9 mouse cellular contexts compared by ENCODE assay signal in genomic region chr11:24363418-24364364, GRCm38 (mm10).
A peak's percentile ranks its signal among the peaks of the same experiment; 100 is the strongest.
DNase-seq lines count a peak whose midpoint lies in the region; ATAC-seq and TF ChIP-seq lines count a peak whose summit lies in the region.
"Had no signal": no experiment of that assay in that cellular context is flagged by ENCODE, and none has a peak within 500 bp of the region (broad histone marks: within the 10 kb centered on the region; RNA-seq: fewer than 3 reads in every experiment).

No protein-coding gene starts in this region.

- H3K36me3 ChIP-seq in embryonic facial prominence, embryonic 12.5 days, result no peaks in the 10 kb centered on the region
- H3K36me3 ChIP-seq in hindbrain, embryonic 12.5 days, result no peaks in the 10 kb centered on the region
- no peaks in the 10 kb centered on the region for H3K36me3 ChIP-seq in midbrain, postnatal 0 days (ENCODE audit: insufficient read depth, low read length)

- H3K4me3 ChIP-seq in layer of hippocampus, adult 2 months, result no peak overlapping the region
- no peak overlapping the region for H3K4me3 ChIP-seq in embryonic facial prominence, embryonic 12.5 days
- H3K4me3 ChIP-seq in hindbrain, embryonic 12.5 days, result no peak overlapping the region
- H3K4me3 ChIP-seq in midbrain, postnatal 0 days (ENCODE audit: low read depth, low read length), result no peak overlapping the region

- no peaks in the 10 kb centered on the region for H3K9me3 ChIP-seq in embryonic facial prominence, embryonic 12.5 days
- H3K9me3 ChIP-seq in hindbrain, embryonic 12.5 days (replicated peaks), result no peaks in the 10 kb centered on the region
- no peaks in the 10 kb centered on the region for H3K9me3 ChIP-seq in midbrain, postnatal 0 days (ENCODE audit: low read length)

- peak; percentile 31 to 38 for DNase-seq in layer of hippocampus, adult 18-20 months (ENCODE audit: low spot score in 2 of 2)
- DNase-seq in layer of hippocampus, adult 2 months (ENCODE audit: low spot score in 2 of 2), result no peak
- DNase-seq in midbrain, postnatal 0 days (ENCODE audit: low spot score), result peak; percentile 34
- DNase-seq in ovary, postnatal 14 days (ENCODE audit: low spot score), result no peak
- DNase-seq in cerebellum, adult 11 months, result no peak
- DNase-seq in urinary bladder, postnatal 10 days (ENCODE audit: low spot score), result no peak
- DNase-seq: cerebellum, adult 11-12 months had no signal

- 45% methylated on average over 9 of the region's 9 CpGs for WGBS in embryonic facial prominence, embryonic 12.5 days
- 58% methylated on average over 9 of the region's 9 CpGs for WGBS in hindbrain, embryonic 12.5 days
- 59% methylated on average over 9 of the region's 9 CpGs for WGBS in midbrain, postnatal 0 days

- no peak for TF ChIP-seq CTCF in layer of hippocampus, adult 2 months (conservative IDR thresholded peaks at IDR 0.05)
- no peak for TF ChIP-seq CTCF in midbrain, postnatal 0 days (IDR thresholded peaks at IDR 0.05)

- H3K27ac ChIP-seq in layer of hippocampus, adult 2 months, result no peak overlapping the region
- peak overlapping the region; percentile 75; the same call in 1 of the 2 replicates for H3K27ac ChIP-seq in embryonic facial prominence, embryonic 12.5 days
- no peak overlapping the region for H3K27ac ChIP-seq in hindbrain, embryonic 12.5 days
- no peak overlapping the region for H3K27ac ChIP-seq in midbrain, postnatal 0 days (ENCODE audit: low read depth, low read length)

- no peak overlapping the region for H3K9ac ChIP-seq in embryonic facial prominence, embryonic 12.5 days
- no peak overlapping the region for H3K9ac ChIP-seq in hindbrain, embryonic 12.5 days
- no peak overlapping the region for H3K9ac ChIP-seq in midbrain, postnatal 0 days (replicated peaks; ENCODE audit: low read length, poor library complexity, severe bottlenecking)

- H3K27me3 ChIP-seq in embryonic facial prominence, embryonic 12.5 days, result no peaks in the 10 kb centered on the region
- H3K27me3 ChIP-seq in hindbrain, embryonic 12.5 days, result peaks cover 4% of the 10 kb centered on the region; the same call in 1 of the 2 replicates
- no peaks in the 10 kb centered on the region for H3K27me3 ChIP-seq in midbrain, postnatal 0 days (ENCODE audit: insufficient read depth, low read length)

- peaks cover 30% of the 10 kb centered on the region for H3K4me1 ChIP-seq in embryonic facial prominence, embryonic 12.5 days
- H3K4me1 ChIP-seq in hindbrain, embryonic 12.5 days, result peaks cover 26% of the 10 kb centered on the region
- H3K4me1 ChIP-seq in midbrain, postnatal 0 days (ENCODE audit: insufficient read depth, low read length), result no peaks in the 10 kb centered on the region; the same call in 1 of the 2 replicates

- no peak overlapping the region for H3K4me2 ChIP-seq in embryonic facial prominence, embryonic 12.5 days (replicated peaks)
- H3K4me2 ChIP-seq in hindbrain, embryonic 12.5 days (replicated peaks), result no peak overlapping the region
- H3K4me2 ChIP-seq in midbrain, postnatal 0 days (ENCODE audit: low read depth, low read length, poor library complexity, severe bottlenecking), result no peak overlapping the region

- peak; percentile 72 for ATAC-seq in embryonic facial prominence, embryonic 12.5 days (ENCODE audit: insufficient number of reproducible peaks, insufficient read depth, low FRiP score, low TSS enrichment)
- peak; percentile 89 for ATAC-seq in hindbrain, embryonic 12.5 days (ENCODE audit: low FRiP score)
- ATAC-seq in midbrain, postnatal 0 days (ENCODE audit: low FRiP score), result peak; percentile 47; the same call in 1 of the 2 replicates

Comparison
In these comparisons a context has a peak if more than half of its experiments do, and no peak if none do; other contexts are left out.
1. DNase-seq: peak in layer of hippocampus, adult 18-20 months (2 of 2) and midbrain, postnatal 0 days (single experiment); none in layer of hippocampus, adult 2 months (0 of 2), ovary, postnatal 14 days (single experiment), cerebellum, adult 11 months (single experiment) and urinary bladder, postnatal 10 days (single experiment).
2. Peak in every context shown above with its lines, with median percentiles within 50 percentile points of each other: ATAC-seq.